Mouse (Mus musculus): ENCODE measurements at regions not wholly inside any gene's neighbourhood (a gene's known extent, or its start where the extent isn't known, plus 50 kb on each side); places are given as distances from the start of the nearest gene placed in this dataset.
"Not testable (repeated sequence)": the region's sequence is repeated elsewhere in the genome, so short reads cannot be mapped to it uniquely, and the experiment has no call there.

- DNase-seq (ENCODE audit: low spot score): no peak
Measured at GRCm38 (mm10) chr1:114641215-114641614, 1043.3 kb upstream of the Cntnap5a start.

GRCm38 (mm10) chr1:114641854-114642253 is 1042.7 kb upstream of the Cntnap5a start:
- not testable (repeated sequence) for DNase-seq (ENCODE audit: low spot score)

- DNase-seq (ENCODE audit: low spot score): peak; percentile 32
Measured at GRCm38 (mm10) chr1:114673954-114674353, 1010.6 kb upstream of the Cntnap5a start.

DNA sequence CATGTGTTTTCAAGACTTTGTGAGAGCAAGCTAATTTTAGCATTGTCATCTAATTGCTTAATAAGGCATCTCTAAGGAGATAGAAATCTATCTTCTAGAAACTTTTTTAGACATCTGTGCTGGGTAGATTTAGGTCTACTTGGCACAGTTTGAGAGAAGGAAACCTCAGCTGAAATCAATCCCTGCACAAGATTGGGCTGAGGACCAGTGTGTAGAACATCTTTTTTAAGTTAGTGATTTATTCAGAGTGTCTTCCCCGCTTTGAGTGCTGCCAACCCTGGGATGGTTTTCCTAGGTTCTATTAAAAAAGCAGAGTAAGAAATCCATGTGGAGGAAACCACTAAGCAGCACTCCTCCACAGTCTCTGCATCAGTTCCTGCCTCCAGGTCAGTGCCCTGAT is 1003.3 kb upstream of the Cntnap5a start:
- DNase-seq (ENCODE audit: low spot score): no peak

- no peak for DNase-seq (ENCODE audit: low spot score)
Measured at GRCm38 (mm10) chr1:114721142-114721541, 963.4 kb upstream of the Cntnap5a start.

GRCm38 (mm10) chr1:114729167-114729566 is 955.4 kb upstream of the Cntnap5a start:
- DNase-seq (ENCODE audit: low spot score): no peak

Data from adipocyte (in vitro differentiated cells).